Mouse (Mus musculus) frontal cortex, adult 2 months (tissue): ENCODE measurements at regions not wholly inside any gene's neighbourhood (a gene's known extent, or its start where the extent isn't known, plus 50 kb on each side); places are given as distances from the start of the nearest gene placed in this dataset.

Experiments used
- DNase-seq, 2 experiments: peaks; one replicate each; pipeline ENCODE4 v3.0.0; 2022; ENCODE audit warnings: low spot score in 1 of 2; ENCODE audit errors: extremely low spot score in 1 of 2

DNA sequence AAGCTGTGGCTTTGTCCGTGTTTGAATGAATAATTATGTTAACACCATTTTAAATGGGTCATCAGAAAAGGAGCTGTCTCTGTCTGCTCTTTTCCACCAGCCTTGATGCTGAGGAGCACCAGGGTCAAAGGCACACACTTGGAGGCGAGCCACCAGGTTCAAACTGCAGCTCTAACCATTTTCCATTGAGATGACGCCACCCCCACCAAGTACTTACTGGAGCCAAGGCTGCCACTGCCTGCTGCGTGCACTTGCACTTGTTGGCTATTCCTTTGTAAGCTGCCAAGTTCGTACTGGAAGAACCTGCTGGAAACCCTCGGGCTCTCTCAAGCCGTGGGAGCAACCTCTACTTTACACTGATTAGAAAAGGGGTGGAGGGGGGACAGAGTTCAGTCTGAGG, 154.5 kb downstream of the H2al1j start:
- DNase-seq, result peak in 1 of 2 experiments; percentile 25

DNA sequence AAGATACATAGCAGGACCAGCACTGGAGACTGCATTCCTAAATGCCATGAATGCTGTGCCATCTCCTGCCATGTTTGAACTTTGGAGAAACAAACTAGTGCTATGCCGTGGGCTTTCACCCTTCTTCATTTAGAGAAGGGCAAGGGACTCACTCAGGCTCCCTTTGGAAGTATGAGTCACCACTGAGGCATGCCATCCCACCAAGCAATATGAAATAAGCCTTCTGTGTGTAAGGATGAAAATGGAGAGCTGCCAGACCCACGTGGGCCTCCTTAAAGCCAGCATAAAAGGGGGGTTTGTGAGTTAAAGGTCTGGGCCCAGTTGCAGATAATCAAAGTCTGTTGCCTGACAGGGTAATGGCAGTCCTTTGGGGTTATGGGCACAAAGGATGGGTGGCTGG, 159.0 kb downstream of the H2al1j start:
- no peak for DNase-seq

DNA sequence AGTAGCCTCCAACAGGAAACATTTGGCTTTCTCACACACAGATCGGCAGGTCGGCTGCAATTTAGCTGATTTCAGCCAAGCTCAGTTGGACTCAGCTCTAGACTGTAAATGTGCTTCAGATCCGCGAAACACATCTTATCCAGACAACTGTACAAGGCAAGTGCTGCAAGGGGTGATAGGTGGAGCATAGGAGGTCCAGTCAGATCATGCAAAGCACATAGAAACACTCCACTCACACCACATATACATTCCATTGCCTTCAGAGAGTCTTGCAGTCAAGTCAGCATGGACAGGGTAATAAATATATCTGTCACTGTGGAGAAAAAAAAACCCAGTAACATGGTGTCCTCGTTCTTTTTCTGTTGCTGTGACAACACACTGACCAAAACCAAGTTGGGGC, 160.3 kb downstream of the H2al1j start:
- DNase-seq, result no peak

DNA sequence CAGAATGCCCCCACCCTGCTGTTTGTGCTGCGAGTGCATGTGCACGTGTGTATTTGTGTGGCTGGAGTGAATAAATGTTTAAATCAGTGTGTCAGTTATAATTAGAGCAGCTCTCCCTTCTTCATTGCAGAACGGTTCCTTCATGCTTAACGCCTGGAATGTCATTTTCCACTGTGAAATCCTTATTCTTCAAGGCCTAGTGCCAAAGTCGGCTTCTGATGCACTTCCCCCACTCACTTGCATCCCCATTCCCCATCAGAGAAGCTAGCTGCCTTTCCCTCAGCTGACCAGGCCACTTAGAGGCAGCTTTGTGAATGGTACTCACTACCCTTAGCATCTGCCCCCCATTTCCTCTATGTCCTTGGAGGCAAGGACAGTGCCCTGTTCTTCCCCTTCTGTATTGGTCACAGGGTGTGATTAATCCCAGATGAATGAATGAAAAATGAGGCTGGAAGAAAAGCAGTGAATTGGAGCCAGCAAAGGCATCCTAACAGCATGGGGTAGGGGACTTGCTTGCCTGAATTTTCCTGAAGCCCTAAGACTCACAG, 162.6 kb downstream of the H2al1j start:
- DNase-seq, result no peak

DNA sequence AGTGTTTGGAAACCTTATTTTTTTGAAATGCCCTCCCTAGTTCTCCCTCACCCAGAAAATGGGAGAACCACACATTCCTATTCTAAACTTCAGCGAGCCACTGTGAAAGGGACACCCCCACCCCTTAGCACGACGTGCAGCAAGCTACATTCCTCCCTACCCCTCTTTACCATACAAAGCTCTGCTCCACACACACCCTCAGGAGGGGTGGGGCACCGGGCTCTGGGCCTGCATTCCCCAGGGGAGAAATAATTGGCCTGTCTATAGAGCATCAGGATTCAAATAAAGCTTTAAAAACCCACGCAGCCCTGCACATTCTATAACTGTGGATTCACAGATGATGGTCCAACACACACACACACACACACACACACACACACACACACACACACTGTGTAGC, 163.6 kb downstream of the H2al1j start:
- DNase-seq, result no peak

DNA sequence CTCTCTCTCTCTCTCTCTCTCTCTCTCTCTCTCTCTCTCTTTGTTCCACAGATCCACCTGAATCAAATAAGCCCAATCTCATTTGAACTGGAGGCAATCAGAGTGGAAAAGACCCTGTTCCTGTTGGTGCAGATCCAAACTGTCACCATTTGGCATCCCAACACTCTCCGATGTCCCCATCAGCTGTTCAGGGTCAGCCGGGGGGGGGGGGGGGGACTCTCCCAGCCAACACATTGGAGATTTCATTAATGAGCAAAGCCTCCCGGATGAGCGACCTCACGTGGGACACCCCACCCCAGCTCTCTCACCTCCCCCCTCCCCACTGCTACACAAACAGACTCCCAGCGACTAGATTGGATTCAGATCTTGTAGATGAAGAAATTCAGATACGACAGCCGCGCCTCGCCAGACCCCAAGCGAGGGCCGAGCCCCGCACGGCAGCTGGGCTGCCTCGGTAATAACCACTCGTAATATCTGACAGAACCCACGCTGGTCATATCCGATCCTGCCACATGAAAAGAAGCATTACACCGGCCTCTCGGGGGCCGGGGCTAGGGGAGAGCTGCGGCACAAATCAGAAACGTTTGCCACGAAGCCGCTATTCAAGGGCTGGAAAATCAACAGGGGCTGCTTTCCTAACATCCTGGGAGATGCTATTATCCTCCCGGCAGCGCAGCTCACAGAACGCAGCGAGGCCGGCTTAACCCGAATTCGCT, 164.2 kb downstream of the H2al1j start:
- DNase-seq, result no peak

DNA sequence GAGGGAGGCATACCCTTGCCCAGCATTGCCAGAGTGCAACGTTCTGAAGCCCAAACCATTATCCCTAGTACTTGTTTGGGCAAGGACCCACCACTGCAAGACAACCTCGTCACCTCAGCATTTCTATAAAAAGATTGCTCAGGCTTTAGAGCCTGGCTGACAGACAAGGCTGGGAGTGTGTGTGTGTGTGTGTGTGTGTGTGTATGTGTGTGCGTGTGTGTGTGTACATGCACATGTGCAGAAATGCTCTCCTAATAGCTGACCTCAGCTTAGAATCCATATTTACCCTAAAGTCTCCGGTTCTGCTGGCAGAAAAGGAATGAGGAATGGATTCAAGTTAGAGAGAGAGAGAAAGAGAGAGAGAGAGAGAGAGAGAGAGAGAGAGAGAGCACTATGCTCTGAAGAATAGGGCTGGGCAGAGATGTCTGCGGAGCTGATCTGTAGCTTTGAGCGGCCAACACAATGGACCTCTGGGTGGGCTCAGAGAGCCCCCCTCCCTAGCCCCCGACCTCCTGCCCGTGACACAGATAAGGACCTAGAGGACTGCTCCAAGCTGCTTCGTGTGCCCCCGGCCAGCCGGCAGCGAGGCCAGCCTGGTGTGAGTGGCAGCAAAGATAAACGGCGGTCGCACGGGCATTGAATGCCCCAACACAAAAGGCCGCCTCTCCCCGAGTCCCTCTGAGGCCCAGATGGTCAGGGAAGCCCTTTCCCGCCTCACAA, 166.1 kb downstream of the H2al1j start:
- no peak for DNase-seq

DNA sequence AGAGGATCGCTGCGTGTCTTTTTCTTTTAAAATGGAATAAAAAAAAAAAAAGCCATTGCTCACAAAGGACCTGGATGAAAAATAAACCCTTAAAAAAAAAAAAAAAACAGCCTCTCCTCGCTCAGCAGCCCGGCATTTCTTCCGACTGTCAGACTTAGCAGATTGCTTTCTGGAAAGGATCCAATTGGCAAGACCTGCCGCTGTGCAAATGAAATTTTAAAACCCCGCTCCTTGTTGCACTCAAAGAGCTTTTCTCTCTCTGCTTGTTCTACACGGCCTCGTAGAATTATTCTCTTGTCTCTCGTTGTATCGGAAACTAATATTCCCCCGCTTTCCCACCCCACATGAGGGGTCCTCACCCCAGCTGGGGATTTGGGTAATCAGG, 166.6 kb downstream of the H2al1j start:
- DNase-seq, result peak in 1 of 2 experiments; percentile 56

DNA sequence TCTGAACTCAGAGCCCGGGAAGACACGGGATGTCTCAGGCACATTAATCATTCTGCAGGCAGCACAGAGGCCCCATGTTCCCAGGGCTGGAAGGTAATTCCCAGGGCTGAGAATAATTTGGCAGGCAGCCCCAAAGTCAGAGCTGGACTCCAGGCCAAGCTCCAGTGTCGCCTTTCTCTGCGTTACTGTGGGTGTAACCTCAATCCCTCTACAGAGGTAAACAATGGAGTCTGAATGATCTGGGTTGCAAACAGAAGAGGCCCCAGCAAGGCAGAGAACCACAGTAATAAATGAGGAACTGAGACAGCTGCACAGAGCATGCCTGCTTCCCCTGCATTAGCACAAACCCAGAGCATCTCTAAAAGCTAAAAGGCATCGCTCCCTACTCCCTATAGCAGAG, 184.8 kb downstream of the H2al1j start:
- no peak for DNase-seq

DNA sequence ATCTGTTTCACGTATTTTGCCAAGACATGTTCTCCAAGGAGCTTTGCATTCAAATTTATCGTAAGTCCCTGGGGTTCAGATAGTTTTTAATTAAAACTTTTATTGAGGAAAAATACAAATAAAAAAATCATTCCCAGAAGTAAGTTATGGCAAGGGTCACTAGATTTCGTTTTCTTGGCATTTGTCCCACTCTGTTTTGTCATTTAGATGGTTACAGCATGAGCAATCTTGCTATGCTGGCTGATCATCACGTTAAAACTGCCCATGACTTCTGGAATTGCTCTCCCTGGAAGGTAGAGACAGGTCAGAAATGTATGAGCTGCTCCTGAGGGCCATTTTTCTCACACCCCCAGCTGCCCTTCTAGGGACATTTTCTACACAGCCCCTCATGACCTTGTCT, 185.3 kb downstream of the H2al1j start:
- no peak for DNase-seq

DNA sequence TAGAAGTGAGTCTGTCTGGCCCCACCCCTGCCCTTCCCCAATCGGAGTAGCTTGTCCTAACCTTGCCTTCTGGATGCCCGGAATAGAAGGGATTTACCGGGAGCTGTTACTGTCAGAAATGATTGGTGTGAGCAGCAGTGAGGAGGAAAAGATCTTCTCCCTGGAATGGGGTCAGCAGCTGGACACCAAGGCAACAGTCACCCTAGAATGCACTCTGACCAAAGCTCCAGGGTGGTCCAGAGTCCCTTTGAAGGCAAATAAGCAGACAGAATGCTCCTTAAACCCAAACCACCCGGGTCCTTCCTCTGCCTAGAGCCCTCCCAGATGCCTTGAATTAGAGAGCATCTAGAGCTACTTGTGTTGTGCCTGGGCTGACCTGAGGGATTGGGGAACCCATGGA, 196.2 kb downstream of the H2al1j start:
- DNase-seq, result no peak

DNA sequence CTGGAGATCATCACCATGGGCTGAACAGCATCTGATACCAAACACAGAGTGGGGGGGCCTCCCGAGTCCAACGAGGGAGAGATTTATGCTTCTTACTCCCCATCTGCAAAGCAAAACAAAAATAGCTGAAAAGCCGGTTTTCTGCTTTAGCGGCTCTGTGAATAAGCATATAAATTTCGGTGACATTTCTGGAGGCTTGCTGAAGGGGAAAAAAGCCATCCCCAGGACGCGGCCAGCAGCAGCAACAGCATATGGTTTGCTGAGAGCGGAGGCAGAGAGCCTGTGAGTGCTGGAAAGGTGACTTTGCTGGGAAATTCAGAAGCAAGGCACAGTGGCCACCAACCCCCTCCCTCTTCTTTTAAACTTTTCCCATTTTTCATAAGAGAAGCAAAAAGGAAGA, 197.7 kb downstream of the H2al1j start:
- DNase-seq, result peak; percentile 7 to 62

DNA sequence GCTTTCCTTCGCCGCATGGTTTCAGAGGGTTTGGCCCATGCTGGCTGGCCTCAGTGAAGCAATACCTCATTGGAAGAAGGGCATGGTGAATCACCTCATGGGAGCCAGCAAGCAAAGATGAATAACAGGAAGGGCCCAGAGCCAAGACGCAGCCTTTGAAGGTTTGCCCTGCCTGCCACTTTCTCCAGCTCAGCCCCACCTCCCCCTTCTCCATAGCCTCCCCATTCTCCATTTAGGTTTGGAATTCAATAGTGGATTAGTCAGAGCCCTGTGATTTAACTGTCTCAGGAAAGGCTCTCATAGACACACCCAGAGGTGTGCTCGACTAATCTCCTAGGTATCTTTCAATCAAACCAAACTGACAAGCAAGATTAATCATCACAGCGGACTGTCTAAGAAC, 201.0 kb downstream of the H2al1j start:
- DNase-seq, result no peak

DNA sequence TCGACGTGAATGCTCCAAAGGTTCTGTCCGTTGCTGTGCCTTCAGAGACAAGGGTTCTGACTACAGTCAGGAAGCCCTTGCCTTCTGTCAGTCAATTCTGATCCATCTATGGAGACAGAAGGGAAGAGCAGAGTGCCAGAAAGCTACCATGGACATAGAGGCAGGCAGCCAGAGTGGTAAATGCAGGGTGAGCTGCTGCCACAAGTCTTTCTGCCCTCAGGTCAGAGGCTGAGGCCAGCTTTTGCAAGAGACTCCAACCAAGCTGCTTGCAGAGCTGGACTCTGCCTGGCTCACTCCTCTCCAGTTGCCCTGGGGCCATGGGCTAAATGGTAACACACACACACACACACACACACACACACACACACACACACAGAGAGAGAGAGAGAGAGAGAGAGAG, 201.6 kb downstream of the H2al1j start:
- no peak for DNase-seq

DNA sequence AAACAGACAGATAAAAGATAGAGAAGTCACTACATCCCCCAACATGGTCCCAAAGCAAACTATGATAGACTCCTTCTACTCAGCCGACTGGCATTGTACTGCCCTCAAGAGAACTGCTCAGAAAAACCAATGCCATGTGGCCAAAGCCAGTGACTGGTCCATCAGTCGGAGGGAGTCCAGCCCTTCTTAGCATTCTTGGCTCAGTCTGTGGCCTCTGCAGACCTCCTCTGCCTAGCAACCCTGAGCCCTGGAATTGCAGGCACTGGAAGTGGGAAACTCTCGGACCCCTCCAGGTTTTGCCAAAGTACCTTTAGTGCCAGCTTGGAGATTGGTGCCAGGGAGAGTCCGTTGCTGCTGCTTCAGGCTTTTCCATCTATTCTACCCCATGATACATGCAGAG, 205.2 kb downstream of the H2al1j start:
- no peak for DNase-seq

DNA sequence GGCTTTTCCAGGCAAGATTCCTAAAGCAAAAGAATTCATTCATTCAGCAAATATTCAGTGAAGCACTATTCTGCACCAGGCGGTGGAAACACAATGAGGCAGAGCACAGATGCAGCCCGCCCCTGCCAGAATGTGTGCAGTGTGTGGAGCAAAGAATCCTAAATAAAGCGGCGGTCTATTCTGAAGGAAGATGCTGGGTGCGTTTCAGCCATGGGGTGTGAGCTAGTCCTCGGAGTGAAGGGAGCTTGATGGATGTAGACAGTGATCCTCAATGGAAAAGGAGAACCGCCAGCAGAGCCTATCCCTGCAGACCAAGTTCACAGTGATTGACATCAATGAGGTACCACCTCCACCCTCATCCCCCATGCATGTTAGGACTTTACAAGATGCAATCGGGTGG, 206.2 kb downstream of the H2al1j start:
- DNase-seq, result peak in 1 of 2 experiments; percentile 45

DNA sequence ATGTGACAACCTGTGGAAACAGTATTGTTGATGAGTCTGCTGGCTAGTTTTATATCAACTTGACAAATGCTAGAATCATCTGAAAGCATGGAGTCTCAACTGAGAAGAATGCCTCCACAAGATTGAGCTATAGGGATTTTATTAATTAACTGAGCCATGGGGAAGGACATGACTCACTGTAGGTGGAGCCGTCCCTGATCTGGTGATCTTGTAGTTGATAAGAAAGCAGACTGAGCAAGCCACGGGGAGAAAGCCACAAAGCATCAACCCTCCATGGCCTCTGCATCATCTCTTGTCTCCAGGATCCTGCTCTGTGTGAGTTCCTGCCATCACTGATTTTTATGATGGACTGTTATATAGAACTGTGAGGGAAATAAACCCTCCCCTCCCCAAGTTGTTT, 213.4 kb downstream of the H2al1j start:
- no peak for DNase-seq

DNA sequence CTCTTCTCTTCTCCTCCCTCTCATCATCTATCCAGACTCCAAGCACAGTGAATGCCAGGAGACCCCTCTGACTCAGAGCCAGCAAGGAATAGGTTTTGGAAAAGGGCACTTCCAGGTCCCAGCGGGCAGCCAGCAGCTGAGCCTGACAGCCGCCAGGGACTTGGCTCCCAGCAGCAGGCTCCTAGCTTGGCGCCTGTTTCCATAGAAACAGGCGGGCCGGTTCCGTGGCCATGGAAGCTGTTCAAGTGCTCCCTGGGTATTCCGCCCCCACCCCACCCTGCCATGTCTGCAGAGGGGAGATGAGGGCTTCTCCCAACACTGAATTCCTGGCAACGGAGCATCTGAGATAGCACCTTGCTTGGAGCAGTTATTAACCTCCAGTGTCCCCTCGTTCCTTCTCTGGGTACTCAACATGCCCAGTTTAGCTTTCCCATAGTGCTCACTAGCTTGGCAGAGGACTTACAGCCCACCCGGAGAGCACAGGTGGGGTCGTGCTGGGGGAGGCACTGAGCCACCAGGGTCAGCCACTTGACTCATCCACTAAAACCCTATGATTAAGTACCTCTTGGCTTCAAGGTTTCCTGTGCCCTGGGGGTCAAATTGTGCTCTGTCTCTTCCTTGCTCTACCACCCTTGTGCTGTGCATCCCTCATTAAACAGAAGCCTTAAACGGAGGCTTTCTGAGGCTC, 222.7 kb downstream of the H2al1j start:
- no peak for DNase-seq

DNA sequence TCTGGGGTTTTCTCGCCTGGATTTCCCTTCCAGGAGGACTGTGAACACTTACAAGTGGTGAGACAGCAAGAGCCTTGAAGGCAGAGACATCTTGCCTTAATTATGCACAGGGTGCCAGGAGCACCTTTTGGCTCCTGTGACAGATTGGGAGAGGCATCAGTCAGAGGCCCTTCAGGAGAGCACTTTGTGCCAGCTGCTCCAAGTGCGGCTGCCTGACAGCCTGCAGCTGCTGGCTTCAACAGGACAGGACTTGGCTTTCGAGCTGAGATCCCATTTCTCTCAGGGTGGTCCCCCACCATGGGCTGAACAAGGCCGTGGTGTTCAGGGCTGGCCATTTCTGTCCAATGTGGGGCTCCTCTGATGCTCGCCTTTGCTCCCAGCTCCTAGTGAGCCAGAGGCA, 224.6 kb downstream of the H2al1j start:
- DNase-seq, result no peak

DNA sequence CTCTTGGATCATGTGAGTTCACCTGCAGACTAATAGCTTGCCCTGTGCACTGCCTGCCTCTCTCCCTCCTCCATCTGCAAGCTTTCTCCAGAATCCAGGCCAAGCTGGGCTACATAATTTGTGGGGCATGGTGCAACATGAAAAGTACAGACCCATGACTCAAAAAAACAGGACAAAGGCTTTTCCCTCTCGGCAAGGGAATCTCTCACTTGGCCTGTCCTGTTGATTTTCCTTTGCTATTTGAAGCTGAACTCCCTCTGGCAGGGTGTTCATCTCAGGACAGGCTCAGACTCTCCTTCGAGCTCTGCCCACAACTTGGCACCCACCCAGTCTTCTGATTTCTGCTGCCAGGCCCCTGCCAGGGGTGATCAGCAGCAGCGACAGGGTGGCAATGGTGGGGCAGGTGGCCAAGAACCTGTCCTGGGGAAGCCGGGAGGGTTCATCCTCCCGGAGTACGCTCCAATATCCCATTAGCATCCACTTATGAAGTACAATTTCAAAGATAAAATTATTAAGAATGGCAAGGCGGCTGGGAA, 227.5 kb downstream of the H2al1j start:
- no peak for DNase-seq

DNA sequence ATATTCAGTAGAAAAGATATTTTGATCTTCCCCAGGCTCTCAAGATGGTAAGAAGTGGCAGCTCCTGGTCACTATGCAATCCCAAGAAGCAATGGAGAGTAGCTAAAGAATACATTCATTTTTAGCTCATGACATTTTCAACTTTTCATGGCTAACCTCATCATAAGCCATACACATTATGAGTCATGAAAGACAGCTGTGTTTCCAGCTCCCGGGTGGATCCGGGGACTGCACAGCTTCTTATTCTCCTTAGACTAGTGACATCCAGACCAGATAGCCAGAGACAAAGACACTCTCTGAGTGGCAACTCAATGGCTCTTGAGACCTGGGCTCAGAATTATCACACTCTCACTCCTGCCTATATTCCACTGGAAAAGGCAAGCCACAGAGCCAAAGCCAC, 230.6 kb downstream of the H2al1j start:
- DNase-seq, result no peak
